Mouse (Mus musculus) midbrain, embryonic 10.5 days (tissue): ENCODE measurements around the gene U2af1l4. TPM values are rescaled to one million over a fixed set of nuclear protein-coding genes. Genes with fewer than 3 reads are reported as not detected.
A peak's percentile ranks its signal among the peaks of the same experiment; 100 is the strongest.

Experiments used
- DNase-seq: peaks from one replicate; pipeline ENCODE4 v3.0.0-alpha.2; 2017; ENCODE audit warnings: low spot score
- H3K27ac ChIP-seq: fragments of 300-500 bp; sonication (generic); replicated peaks from 2 replicates; pipeline ENCODE4 v1.5.1; 2016; ENCODE audit warnings: mild to moderate bottlenecking
- H3K27me3 ChIP-seq: fragments of 300-500 bp; sonication (generic); 2 replicates; pipeline ENCODE4 v1.6.1; 2016; ENCODE audit warnings: low read depth, mild to moderate bottlenecking; ENCODE audit not compliant: poor library complexity, severe bottlenecking
- H3K36me3 ChIP-seq: fragments of 300-500 bp; sonication (generic); 2 replicates; pipeline ENCODE4 v1.6.1; 2016; ENCODE audit warnings: mild to moderate bottlenecking, moderate library complexity
- H3K4me1 ChIP-seq: fragments of 300-500 bp; sonication (generic); 2 replicates; pipeline ENCODE4 v1.6.1; 2016
- H3K4me3 ChIP-seq: fragments of 300-500 bp; sonication (generic); 2 replicates; pipeline ENCODE4 v1.5.1; 2016; ENCODE audit warnings: mild to moderate bottlenecking, moderate library complexity
- H3K9me3 ChIP-seq: fragments of 300-500 bp; sonication (generic); replicated peaks from 2 replicates; pipeline ENCODE4 v1.6.1; 2016; ENCODE audit warnings: mild to moderate bottlenecking
- WGBS: fragments of 180-500 bp; shearing (Covaris S2); methylation state at CpG from one replicate; pipeline ENCODE4 v1.1.7; 2016; 5-methylcytosine and 5-hydroxymethylcytosine counted together
- polyA plus RNA-seq: library from polyadenylated mRNA; unstranded; fragments of >200 nt; fragmentation: Nextera tagmentation; extraction: Ambion mirVana; gene quantifications from 2 replicates; pipeline ENCODE4 v1.2.1, GENCODE M21; 2016

Gene U2af1l4
- polyA plus RNA-seq, 1 experiment from 2014 or later = 93.2 TPM

DNA sequence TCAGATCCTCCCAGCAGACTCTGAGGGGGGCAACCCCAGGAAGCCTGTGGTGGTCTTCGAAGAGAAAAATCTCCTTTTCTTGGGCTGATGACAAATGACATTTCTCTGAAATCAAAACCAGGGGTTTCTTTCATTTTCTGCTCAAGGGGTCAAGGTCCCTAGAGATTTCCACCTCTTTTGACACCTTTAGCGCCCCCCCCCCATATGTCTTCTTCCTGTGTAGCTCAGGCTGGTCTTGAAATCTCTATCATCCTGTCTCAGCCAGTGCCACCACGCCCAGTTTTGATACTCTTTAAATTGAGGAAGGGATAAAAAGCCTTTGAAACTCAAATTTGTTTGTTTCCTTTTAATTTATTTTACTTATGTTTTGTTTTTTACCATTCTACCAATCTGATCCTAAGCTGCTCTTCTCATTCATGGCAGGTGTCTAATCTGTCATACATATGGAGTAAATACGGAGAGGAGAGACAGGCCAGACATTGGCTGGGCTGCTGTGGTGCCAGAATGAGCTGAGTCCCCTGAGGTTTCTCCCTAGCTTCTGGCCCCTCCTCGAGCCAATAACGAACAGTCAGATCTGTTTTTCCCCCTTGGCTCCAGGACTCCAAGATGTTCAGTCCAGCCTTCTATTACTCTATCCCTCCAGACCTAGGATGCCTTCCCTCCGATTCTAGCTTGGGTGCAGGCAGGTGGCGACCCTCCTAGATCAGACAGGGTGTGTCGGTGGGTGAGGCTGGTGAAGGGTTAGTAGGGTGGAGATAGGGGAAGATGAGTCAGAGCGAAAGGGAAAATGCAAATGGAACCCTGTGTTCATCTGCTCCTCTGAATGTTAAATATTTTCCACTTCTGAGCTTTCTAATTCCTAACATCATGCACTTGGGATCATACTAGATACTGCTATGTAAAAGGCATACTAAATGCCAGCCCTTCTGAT lies 30.7 kb downstream of the U2af1l4 start:
- H3K4me3 ChIP-seq = no peak overlapping the region
- DNase-seq = no peak
- H3K27ac ChIP-seq = no peak overlapping the region
- no peaks in the 10 kb centered on the region for H3K36me3 ChIP-seq
- no peaks in the 10 kb centered on the region for H3K9me3 ChIP-seq
- no peaks in the 10 kb centered on the region for H3K27me3 ChIP-seq
- peaks cover 16% of the 10 kb centered on the region for H3K4me1 ChIP-seq
- 83% methylated on average over 10 of the region's 10 CpGs for WGBS

DNA sequence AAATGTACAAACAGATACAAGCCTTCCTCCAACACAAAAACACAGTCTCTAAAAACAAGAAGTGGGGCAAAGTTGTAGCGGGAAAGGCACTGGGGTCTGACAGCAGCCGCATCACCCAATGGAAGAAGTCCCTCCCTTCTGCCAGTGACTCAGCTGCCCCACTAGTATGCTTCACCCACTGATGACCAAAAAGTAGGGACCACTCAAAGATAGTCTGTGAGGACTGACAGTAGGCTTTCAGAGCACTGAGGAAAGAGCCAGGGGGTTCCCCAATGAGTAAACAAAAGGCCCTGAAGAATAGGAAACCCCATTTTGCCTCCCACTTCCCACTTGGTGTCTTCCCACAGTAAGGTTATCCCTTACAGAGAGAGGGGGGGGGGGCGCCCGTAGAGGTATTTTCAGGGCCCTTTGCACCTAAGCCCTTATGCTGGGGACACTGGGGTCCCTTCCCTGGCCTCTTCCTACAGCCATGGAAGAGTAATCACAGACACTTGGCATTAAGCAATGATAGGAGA lies 31.5 kb downstream of the U2af1l4 start:
- 64% methylated on average over 4 of the region's 4 CpGs for WGBS
- Histone ChIP-seq H3K36me3 (no peaks in the 10 kb centered on the region), H3K4me1 (peaks cover 17% of the 10 kb centered on the region), H3K27ac (no peak overlapping the region), H3K4me3 (no peak overlapping the region), H3K9me3 (no peaks in the 10 kb centered on the region), H3K27me3 (no peaks in the 10 kb centered on the region)
- no peak for DNase-seq

DNA sequence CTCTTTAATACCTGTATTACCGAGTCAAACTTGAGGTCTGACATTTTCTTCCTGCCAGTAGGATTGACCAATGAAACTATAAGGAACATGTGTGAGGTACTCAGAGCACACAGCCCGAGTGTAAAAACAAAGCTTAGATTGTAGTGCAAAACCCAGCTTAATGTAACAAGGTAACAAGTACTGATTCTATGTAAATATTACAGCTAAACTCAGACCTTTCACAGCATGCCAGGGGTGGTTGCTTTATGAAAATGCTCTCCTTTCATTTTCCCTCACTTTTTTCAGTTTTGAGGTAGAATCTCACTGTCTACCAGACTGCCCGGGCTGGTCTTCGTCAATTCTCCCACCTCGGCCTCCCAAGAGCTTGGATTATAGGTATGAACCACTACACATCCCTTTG lies 33.0 kb downstream of the U2af1l4 start:
- H3K4me3 ChIP-seq = no peak overlapping the region
- H3K27me3 ChIP-seq = no peaks in the 10 kb centered on the region
- H3K9me3 ChIP-seq = no peaks in the 10 kb centered on the region
- WGBS = 85% methylated on average over 5 of the region's 5 CpGs
- H3K4me1 ChIP-seq = peaks cover 17% of the 10 kb centered on the region
- no peak overlapping the region for H3K27ac ChIP-seq
- no peak for DNase-seq
- H3K36me3 ChIP-seq = no peaks in the 10 kb centered on the region

DNA sequence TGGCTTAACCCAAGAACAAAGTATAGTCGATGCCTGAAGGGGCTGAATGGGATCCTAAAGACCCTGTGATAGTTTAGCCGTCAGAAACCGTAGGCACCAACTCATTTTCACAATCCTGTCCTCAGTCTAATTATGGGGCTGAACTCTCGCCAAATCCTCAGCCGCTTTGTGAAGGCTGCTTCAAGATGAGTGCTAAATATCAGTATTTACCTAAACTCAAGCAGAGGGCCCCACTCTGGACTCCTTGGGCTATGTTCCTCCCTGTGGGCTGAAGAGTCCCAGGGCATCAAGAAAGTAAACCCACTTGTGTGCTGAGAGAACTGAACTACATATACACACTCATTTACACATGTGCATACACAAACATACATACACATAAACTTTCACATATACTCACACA lies 33.7 kb downstream of the U2af1l4 start:
- Histone ChIP-seq H3K27ac (no peak overlapping the region), H3K36me3 (no peaks in the 10 kb centered on the region), H3K9me3 (no peaks in the 10 kb centered on the region), H3K4me1 (peaks cover 12% of the 10 kb centered on the region), H3K27me3 (no peaks in the 10 kb centered on the region), H3K4me3 (no peak overlapping the region)
- 80% methylated on average over 5 of the region's 5 CpGs for WGBS
- no peak for DNase-seq

DNA sequence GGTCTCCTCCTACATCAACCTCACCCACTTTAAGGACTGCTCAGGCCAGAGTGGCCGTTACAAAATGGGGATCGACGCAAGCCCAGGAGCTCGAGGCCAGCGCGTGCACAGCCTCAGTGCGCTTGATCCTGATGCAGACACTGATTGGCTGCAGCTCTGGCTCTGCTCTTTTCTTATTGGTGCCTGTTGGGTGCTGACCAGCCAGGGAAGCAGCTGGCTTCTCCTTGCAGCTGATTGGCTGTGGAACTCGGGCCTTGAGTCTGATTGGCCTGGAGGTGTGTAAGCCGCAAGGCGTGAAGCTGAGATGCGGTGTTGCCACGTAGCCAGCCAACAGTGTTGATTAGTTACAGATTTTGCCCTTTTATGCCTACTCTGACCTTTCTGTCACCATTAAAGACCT lies 35.7 kb downstream of the U2af1l4 start, which contains the start of gene Zbtb32:
Gene Zbtb32, minus strand, starts transcription at position 124 of the 400 bp plus-strand sequence.
- peak within 1 kb of the TSS; percentile 26; the same call in 1 of the 2 replicates for H3K4me3 ChIP-seq
- H3K4me1 ChIP-seq = peaks cover 9% of the 10 kb centered on the region
- WGBS = 92% methylated on average over 12 of the region's 12 CpGs
- no peaks in the 10 kb centered on the region for H3K27me3 ChIP-seq
- H3K9me3 ChIP-seq = no peaks in the 10 kb centered on the region
- H3K27ac ChIP-seq = no peak within 1 kb of the TSS
- DNase-seq = no peak
- H3K36me3 ChIP-seq = no peaks in the 10 kb centered on the region

DNA sequence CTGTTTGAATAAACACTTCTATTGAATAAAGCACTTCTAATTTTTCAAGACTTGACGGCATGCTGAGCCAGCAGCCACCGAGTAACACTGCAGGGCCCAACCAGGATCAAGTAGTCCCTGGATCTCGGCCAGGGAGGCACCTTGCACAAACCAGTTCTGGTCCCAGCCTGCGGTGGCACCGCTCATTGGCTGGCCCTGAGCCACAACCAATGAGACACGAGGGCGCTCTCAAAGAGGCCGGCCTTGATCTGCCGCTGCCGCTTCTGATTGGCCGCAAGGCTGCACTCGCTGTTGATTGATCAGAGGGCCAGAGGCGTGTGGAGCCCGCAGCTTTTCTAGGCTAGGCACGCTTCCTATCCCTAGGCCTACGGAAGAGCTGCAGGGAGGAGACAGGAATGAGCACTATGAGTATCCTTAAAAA lies 36.8 kb downstream of the U2af1l4 start:
- 2% methylated on average over 16 of the region's 16 CpGs for WGBS
- Histone ChIP-seq H3K27me3 (no peaks in the 10 kb centered on the region), H3K27ac (no peak overlapping the region), H3K36me3 (no peaks in the 10 kb centered on the region), H3K9me3 (no peaks in the 10 kb centered on the region), H3K4me1 (peaks cover 9% of the 10 kb centered on the region), H3K4me3 (peak overlapping the region; percentile 26; the same call in 1 of the 2 replicates)
- peak; percentile 85 for DNase-seq

DNA sequence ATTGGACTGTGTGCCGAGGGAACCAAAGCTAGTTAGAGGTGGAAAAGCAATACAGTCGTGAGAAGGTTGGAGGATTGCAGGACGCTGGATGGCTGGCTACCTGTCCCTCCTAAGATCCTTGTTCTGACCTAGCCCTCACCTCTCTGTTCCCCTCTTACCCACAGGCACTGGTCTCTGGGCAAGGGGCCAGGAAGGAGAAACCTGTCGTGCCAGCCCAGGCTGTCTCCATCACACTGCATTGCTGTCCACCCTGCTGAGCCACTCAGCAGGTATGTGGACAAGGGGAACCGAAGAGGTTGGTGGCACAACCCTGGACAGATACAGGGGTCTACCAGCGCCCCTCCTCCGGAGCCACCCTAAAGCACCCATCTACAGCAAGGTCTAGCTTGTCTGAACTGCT lies 37.5 kb downstream of the U2af1l4 start:
- WGBS = 81% methylated on average over 7 of the region's 7 CpGs
- Histone ChIP-seq H3K36me3 (no peaks in the 10 kb centered on the region), H3K27ac (no peak overlapping the region), H3K4me1 (peaks cover 9% of the 10 kb centered on the region), H3K4me3 (no peak overlapping the region), H3K9me3 (no peaks in the 10 kb centered on the region), H3K27me3 (no peaks in the 10 kb centered on the region)
- DNase-seq = no peak

DNA sequence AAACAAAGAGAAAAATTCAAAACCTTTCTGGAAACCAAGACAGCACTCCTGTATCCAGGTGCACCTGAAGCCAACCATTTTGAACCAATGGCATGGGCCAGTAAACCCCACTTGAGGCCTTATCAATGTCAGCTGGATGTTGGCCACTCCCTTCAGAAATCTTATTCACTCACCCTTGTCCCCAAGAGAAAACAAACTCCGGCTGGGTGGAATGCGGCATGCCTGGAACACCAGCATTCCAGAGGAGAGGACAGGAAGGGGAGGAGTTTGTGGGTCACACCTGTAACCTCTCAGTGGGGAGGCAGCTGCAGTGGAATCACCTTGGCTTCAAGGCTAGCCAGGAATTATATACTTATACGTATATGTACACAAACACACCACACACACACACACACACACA lies 39.5 kb downstream of the U2af1l4 start:
- 71% methylated on average over 3 of the region's 3 CpGs for WGBS
- peaks cover 9% of the 10 kb centered on the region for H3K4me1 ChIP-seq
- no peaks in the 10 kb centered on the region for H3K36me3 ChIP-seq
- H3K27me3 ChIP-seq = no peaks in the 10 kb centered on the region
- no peaks in the 10 kb centered on the region for H3K9me3 ChIP-seq
- no peak for DNase-seq
- no peak overlapping the region for H3K4me3 ChIP-seq
- no peak overlapping the region for H3K27ac ChIP-seq

DNA sequence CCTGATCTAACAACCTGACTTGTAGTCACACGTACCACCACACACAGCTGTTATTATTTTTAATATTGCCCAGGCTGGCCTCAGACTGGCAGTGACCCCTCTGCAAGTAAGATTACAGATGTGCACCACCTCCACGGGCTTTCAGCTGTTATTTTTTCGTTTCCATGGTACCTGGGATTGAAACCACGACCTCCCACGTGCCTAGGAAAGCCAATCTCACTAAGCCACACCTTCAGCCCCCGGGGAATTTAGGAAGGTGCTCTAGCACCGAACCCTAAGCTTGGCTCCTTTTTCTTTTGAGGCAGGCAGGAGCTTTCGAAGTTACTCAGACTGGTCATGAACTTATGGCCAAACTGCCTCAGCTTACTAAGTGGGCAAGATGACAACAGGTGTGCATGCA lies 41.3 kb downstream of the U2af1l4 start:
- 69% methylated on average over 8 of the region's 8 CpGs for WGBS
- Histone ChIP-seq H3K9me3 (no peaks in the 10 kb centered on the region), H3K36me3 (no peaks in the 10 kb centered on the region), H3K4me1 (peaks cover 17% of the 10 kb centered on the region), H3K27ac (no peak overlapping the region), H3K27me3 (no peaks in the 10 kb centered on the region), H3K4me3 (no peak overlapping the region)
- DNase-seq = no peak

DNA sequence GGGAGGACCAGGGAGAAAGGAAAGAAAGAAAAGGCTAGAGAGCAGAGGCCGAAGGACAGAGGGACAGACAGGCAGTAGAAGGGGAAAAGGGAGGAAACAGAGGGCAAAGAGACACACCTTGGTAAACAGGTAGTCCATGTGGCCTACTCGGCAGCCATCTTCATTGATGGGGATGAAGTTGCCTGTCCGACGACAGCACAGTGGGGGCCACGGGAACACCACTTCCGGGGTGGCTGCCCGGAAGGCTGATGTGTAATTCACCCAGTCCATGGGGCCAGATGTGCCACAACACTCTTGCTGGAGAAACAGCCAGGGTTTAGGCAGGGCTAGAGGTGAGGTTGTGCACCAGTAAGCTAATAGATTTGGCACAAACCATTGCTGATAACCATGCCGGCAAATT lies 41.8 kb downstream of the U2af1l4 start:
- Histone ChIP-seq H3K4me1 (peaks cover 11% of the 10 kb centered on the region), H3K4me3 (no peak overlapping the region), H3K9me3 (no peaks in the 10 kb centered on the region), H3K36me3 (no peaks in the 10 kb centered on the region), H3K27me3 (no peaks in the 10 kb centered on the region), H3K27ac (no peak overlapping the region)
- 86% methylated on average over 8 of the region's 8 CpGs for WGBS
- no peak for DNase-seq

DNA sequence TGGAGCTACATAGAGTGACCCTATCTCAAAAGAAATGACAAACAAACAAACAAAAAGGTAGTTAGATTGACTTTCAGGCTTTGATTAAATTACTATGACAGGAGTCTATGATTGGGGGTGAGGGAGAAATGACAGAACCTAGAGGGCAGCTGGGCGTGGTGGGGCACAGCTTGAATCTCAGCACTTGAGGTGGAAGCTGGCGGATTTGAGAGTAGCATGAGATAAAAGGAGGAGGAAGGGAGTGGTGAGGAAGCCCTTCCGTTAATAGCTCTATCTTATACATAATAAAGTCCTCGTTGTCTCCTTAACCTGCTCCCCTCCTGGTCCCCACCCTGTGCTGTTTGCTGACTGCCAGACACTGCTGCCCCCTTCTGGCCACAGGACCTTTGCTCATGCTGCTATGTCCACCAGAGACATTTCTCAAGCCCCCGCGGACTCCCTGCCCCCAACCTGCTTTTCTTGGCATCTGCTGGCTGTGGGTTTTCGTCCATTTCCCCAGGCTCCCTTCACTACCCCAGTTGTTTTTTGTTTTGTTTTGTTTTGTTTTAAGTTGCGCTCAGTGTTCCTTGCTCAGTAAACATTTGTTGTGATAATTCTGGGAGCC lies 44.7 kb downstream of the U2af1l4 start:
- WGBS = 31% methylated on average over 8 of the region's 8 CpGs
- H3K27ac ChIP-seq = no peak overlapping the region
- H3K27me3 ChIP-seq = no peaks in the 10 kb centered on the region
- no peaks in the 10 kb centered on the region for H3K36me3 ChIP-seq
- H3K4me3 ChIP-seq = no peak overlapping the region
- DNase-seq = peak; percentile 69
- H3K9me3 ChIP-seq = no peaks in the 10 kb centered on the region
- 0 out of 2 replicates have a peak, but pooled peaks cover 8% of the 10 kb centered on the region for H3K4me1 ChIP-seq

DNA sequence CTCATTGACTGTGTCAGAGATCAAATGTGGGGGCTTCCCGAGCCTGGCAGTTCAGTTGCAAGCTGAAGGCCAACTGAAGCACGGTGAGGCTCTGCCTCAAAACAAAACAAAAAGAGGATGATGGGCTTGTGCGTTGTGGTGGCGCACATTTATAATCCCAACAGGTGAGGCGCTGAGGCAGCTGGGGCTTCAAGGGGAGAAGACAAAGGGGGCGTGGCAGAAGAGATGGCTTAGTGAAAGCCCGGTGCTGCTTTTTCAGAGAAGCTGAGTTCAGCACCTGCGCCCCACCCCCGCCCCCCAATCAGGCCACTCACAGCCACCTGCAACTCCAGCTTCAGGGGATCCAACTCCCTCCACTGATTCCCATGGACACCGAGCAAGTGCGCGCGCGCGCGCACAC lies 45.4 kb downstream of the U2af1l4 start:
- no peaks in the 10 kb centered on the region for H3K27me3 ChIP-seq
- no peak overlapping the region for H3K4me3 ChIP-seq
- H3K4me1 ChIP-seq = 0 out of 2 replicates have a peak, but pooled peaks cover 8% of the 10 kb centered on the region
- WGBS = 52% methylated on average over 14 of the region's 16 CpGs
- H3K36me3 ChIP-seq = no peaks in the 10 kb centered on the region
- no peaks in the 10 kb centered on the region for H3K9me3 ChIP-seq
- H3K27ac ChIP-seq = no peak overlapping the region
- no peak for DNase-seq

DNA sequence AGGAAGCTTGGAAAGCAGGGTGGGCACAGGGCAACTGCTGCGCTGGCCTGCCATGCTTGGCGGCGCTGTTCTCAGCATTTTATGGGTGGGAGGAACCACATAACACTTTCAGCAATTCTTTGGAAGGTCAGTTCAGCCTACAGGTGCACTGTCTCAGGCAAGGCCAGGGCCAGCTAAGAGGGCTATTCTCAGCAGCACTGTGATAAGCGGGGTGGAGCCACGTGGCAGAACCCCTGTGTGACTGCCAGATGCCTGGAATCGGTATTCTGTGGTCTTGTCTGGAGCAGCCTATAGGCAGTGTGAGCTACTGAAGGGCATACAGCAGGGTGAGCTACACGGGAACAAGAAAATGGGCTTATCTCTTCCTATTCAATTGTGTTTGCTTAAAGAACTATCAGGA lies 46.9 kb downstream of the U2af1l4 start:
- H3K9me3 ChIP-seq = no peaks in the 10 kb centered on the region
- H3K27me3 ChIP-seq = no peaks in the 10 kb centered on the region
- H3K36me3 ChIP-seq = peaks cover 2% of the 10 kb centered on the region
- H3K27ac ChIP-seq = no peak overlapping the region
- no peak overlapping the region for H3K4me3 ChIP-seq
- DNase-seq = no peak
- WGBS = 72% methylated on average over 7 of the region's 7 CpGs
- H3K4me1 ChIP-seq = 0 out of 2 replicates have a peak, but pooled peaks cover 8% of the 10 kb centered on the region
